Mouse (Mus musculus): ENCODE results near the gene Dusp1.

DNA sequence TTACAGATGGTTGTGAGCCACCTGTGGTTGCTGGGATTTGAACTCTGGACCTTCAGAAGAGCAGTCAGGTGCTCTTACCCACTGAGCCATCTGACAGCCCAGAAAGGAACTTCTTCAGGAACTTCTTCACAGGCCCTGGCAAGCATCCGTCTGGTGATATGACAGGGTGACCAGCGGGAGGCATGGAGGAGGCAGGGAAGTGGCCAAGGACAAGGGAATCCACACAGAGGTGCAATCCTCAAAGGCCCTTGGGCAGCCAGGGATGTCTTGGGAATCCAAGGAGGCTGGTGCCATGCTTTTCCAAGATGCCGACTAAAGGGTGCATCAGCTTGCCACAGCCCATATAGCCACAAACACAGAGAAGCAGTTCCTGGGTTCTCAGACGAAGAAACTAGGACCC is 94.3 kb downstream of the Dusp1 start:
- TF ChIP-seq CTCF (IDR thresholded peaks at IDR 0.05; ENCODE audit: extremely low read depth, insufficient read depth, low read length) (no peak), POLR2A (IDR thresholded peaks at IDR 0.05; ENCODE audit: extremely low read depth, insufficient read depth, low read length) (no peak)
